ENCODE assay signal across 17 mouse cellular contexts in the genomic region with DNA sequence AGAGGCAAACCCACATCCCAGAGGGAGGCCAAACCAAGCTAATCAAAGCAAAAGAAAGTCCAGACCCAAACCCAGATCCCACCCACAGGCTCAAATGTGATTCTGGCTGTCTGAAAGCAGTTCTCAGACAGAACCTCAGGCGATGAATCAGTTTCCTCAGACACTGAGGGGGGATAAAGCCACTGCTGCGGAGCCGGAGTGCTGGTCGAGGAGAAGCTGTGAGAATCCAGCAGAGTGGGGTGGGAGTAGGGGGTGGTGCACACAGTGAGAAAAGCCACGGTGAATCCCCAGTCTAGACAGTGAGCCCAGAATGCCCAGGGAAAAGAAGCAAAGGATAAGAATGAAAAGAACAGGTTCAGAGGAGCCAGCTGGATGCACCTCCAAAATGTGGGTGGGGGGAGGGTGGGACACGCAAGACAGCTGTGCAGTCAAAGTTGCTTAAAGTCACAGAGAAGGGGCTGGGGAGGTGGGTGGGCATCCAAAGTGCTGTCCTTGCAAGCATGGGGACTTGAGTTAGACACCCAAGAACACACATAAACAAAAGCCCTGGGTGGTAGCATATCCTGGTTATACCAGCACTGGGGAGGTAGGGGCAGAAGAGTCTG.
DNase-seq lines count a peak whose midpoint lies in the region; ATAC-seq lines count a peak whose summit lies in the region.
"Had no signal": no experiment of that assay in that cellular context is flagged by ENCODE, and none has a peak within 500 bp of the region (broad histone marks: within the 10 kb centered on the region; RNA-seq: fewer than 3 reads in every experiment).

No protein-coding gene starts in this region.

- H3K4me2 ChIP-seq in heart, embryonic 13.5 days = no peak overlapping the region
- no peak overlapping the region for H3K4me2 ChIP-seq in embryonic facial prominence, embryonic 15.5 days (replicated peaks)
- H3K4me2 ChIP-seq in limb, embryonic 15.5 days = no peak overlapping the region
- H3K4me2 ChIP-seq in midbrain, embryonic 11.5 days = no peak overlapping the region
- H3K4me2 ChIP-seq: hindbrain, embryonic 13.5 days; liver, embryonic 15.5 days; midbrain, embryonic 13.5 days had no signal

- 79% methylated on average over 6 of the region's 6 CpGs for WGBS in heart, embryonic 13.5 days
- 42% methylated on average over 6 of the region's 6 CpGs for WGBS in embryonic facial prominence, embryonic 15.5 days
- WGBS in limb, embryonic 15.5 days = 60% methylated on average over 6 of the region's 6 CpGs
- WGBS in midbrain, embryonic 11.5 days = 76% methylated on average over 6 of the region's 6 CpGs

- DNase-seq in heart, adult 18-20 months = no peak
- peak; percentile 33 for DNase-seq in brain, adult 2 months (ENCODE audit: low read depth, low spot score)
- no peak for DNase-seq in midbrain, embryonic 11.5 days (ENCODE audit: low spot score, missing footprints)
- no peak for DNase-seq in left cerebral cortex, adult 18-20 months (ENCODE audit: low spot score in 2 of 2)
- DNase-seq: adrenal gland, postnatal 36 days; cerebellum, adult 18-20 months; kidney, postnatal 14 days; thymus, adult 18-20 months; thymus, postnatal 4 days had no signal

- peaks cover 23% of the 10 kb centered on the region for H3K4me1 ChIP-seq in heart, embryonic 13.5 days
- peaks cover 35% of the 10 kb centered on the region for H3K4me1 ChIP-seq in embryonic facial prominence, embryonic 15.5 days
- peaks cover 35% of the 10 kb centered on the region for H3K4me1 ChIP-seq in limb, embryonic 15.5 days
- H3K4me1 ChIP-seq in midbrain, embryonic 11.5 days (ENCODE audit: control insufficient read depth, insufficient read depth, low read length) = no peaks in the 10 kb centered on the region

- no peak overlapping the region for H3K4me3 ChIP-seq in heart, embryonic 13.5 days
- H3K4me3 ChIP-seq in embryonic facial prominence, embryonic 15.5 days (replicated peaks) = no peak overlapping the region
- H3K4me3 ChIP-seq in limb, embryonic 15.5 days = no peak overlapping the region
- H3K4me3 ChIP-seq in midbrain, embryonic 11.5 days (ENCODE audit: low read depth, low read length) = no peak overlapping the region
- H3K4me3 ChIP-seq: hindbrain, embryonic 13.5 days; layer of hippocampus, adult 2 months; liver, embryonic 15.5 days; midbrain, embryonic 13.5 days had no signal

- H3K27me3 ChIP-seq in heart, embryonic 13.5 days (replicated peaks) = no peaks in the 10 kb centered on the region
- no peaks in the 10 kb centered on the region for H3K27me3 ChIP-seq in embryonic facial prominence, embryonic 15.5 days
- no peaks in the 10 kb centered on the region for H3K27me3 ChIP-seq in limb, embryonic 15.5 days
- no peaks in the 10 kb centered on the region for H3K27me3 ChIP-seq in midbrain, embryonic 11.5 days (ENCODE audit: control insufficient read depth, insufficient read depth, low read length)
- H3K27me3 ChIP-seq: hindbrain, embryonic 13.5 days; liver, embryonic 15.5 days; midbrain, embryonic 13.5 days had no signal

- H3K9me3 ChIP-seq in heart, embryonic 13.5 days = no peaks in the 10 kb centered on the region
- H3K9me3 ChIP-seq in embryonic facial prominence, embryonic 15.5 days (replicated peaks) = no peaks in the 10 kb centered on the region
- no peaks in the 10 kb centered on the region for H3K9me3 ChIP-seq in limb, embryonic 15.5 days
- no peaks in the 10 kb centered on the region for H3K9me3 ChIP-seq in midbrain, embryonic 11.5 days (ENCODE audit: control insufficient read depth, low read length)
- H3K9me3 ChIP-seq: hindbrain, embryonic 13.5 days; liver, embryonic 15.5 days; midbrain, embryonic 13.5 days had no signal

- H3K9ac ChIP-seq in heart, embryonic 13.5 days = 0 out of 2 replicates have a peak overlapping the region, but pooled peaks have one; percentile 35
- H3K9ac ChIP-seq in embryonic facial prominence, embryonic 15.5 days = no peak overlapping the region
- no peak overlapping the region for H3K9ac ChIP-seq in limb, embryonic 15.5 days
- H3K9ac ChIP-seq in midbrain, embryonic 11.5 days (ENCODE audit: low read length) = no peak overlapping the region
- H3K9ac ChIP-seq: hindbrain, embryonic 13.5 days; liver, embryonic 15.5 days; midbrain, embryonic 13.5 days had no signal

- no peaks in the 10 kb centered on the region for H3K36me3 ChIP-seq in heart, embryonic 13.5 days
- H3K36me3 ChIP-seq in embryonic facial prominence, embryonic 15.5 days = no peaks in the 10 kb centered on the region
- H3K36me3 ChIP-seq in limb, embryonic 15.5 days = no peaks in the 10 kb centered on the region
- no peaks in the 10 kb centered on the region for H3K36me3 ChIP-seq in midbrain, embryonic 11.5 days (ENCODE audit: control insufficient read depth, insufficient read depth, low read length)
- H3K36me3 ChIP-seq: hindbrain, embryonic 13.5 days; liver, embryonic 15.5 days; midbrain, embryonic 13.5 days had no signal

- ATAC-seq in heart, embryonic 13.5 days (ENCODE audit: extremely low read depth, insufficient number of reproducible peaks, low FRiP score, low TSS enrichment) = no peak
- peak; percentile 50; the same call in 1 of the 2 replicates for ATAC-seq in embryonic facial prominence, embryonic 15.5 days (ENCODE audit: insufficient number of reproducible peaks, low FRiP score, low TSS enrichment, low read depth)
- no peak for ATAC-seq in limb, embryonic 15.5 days (ENCODE audit: insufficient number of reproducible peaks, low FRiP score, low TSS enrichment, low read depth)
- ATAC-seq in midbrain, embryonic 11.5 days (ENCODE audit: low FRiP score) = no peak
- ATAC-seq: intestine, embryonic 16.5 days; midbrain, embryonic 13.5 days had no signal

- no peak overlapping the region for H3K27ac ChIP-seq in heart, embryonic 13.5 days (replicated peaks)
- H3K27ac ChIP-seq in embryonic facial prominence, embryonic 15.5 days (replicated peaks) = peak overlapping the region; percentile 63; the same call in 1 of the 2 replicates
- peak overlapping the region; percentile 33; the same call in 1 of the 2 replicates for H3K27ac ChIP-seq in limb, embryonic 15.5 days
- H3K27ac ChIP-seq in midbrain, embryonic 11.5 days (ENCODE audit: low read depth, low read length) = no peak overlapping the region
- H3K27ac ChIP-seq: hindbrain, embryonic 13.5 days; layer of hippocampus, adult 2 months; liver, embryonic 15.5 days; midbrain, embryonic 13.5 days had no signal

Comparison
In these comparisons a context has a peak if more than half of its experiments do, and no peak if none do; other contexts are left out.
1. H3K27ac ChIP-seq: peak in embryonic facial prominence, embryonic 15.5 days (single experiment) and limb, embryonic 15.5 days (single experiment); none in heart, embryonic 13.5 days (single experiment) and midbrain, embryonic 11.5 days (single experiment).